24 mouse cellular contexts compared by ENCODE assay signal in genomic region chr12:108632501-108632900, GRCm38 (mm10).
A peak's percentile ranks its signal among the peaks of the same experiment; 100 is the strongest.
DNase-seq lines count a peak whose midpoint lies in the region; ATAC-seq and TF ChIP-seq lines count a peak whose summit lies in the region.
"Had no signal": no experiment of that assay in that cellular context is flagged by ENCODE, and none has a peak within 500 bp of the region (broad histone marks: within the 10 kb centered on the region; RNA-seq: fewer than 3 reads in every experiment).

No protein-coding gene starts in this region.

- H3K9ac ChIP-seq in liver, embryonic 12.5 days: no peak overlapping the region
- no peak overlapping the region for H3K9ac ChIP-seq in liver, postnatal 0 days (replicated peaks)
- H3K9ac ChIP-seq in liver, embryonic 13.5 days: no peak overlapping the region
- H3K9ac ChIP-seq in liver, embryonic 14.5 days (replicated peaks): no peak overlapping the region
- H3K9ac ChIP-seq: embryonic facial prominence, embryonic 13.5 days; embryonic facial prominence, embryonic 15.5 days; forebrain, embryonic 12.5 days had no signal

- peak; percentile 71 for ATAC-seq in liver, embryonic 12.5 days
- no peak for ATAC-seq in liver, postnatal 0 days
- peak; percentile 65 for ATAC-seq in liver, embryonic 13.5 days (ENCODE audit: low read depth)
- peak; percentile 57 for ATAC-seq in liver, embryonic 14.5 days (ENCODE audit: insufficient read depth)
- ATAC-seq in megakaryocyte-erythroid progenitor cell, adult 5-6 weeks (replicated peaks; ENCODE audit: low FRiP score, low TSS enrichment, poor library complexity, severe bottlenecking): 0 out of 2 replicates have a peak, but pooled peaks have one; percentile 36
- ATAC-seq: activated CD4-positive, CD25-positive, alpha-beta regulatory T cell, adult 4 months; forebrain, embryonic 14.5 days; forebrain, embryonic 16.5 days had no signal

- H3K4me2 ChIP-seq in liver, embryonic 12.5 days: no peak overlapping the region
- no peak overlapping the region for H3K4me2 ChIP-seq in liver, postnatal 0 days (ENCODE audit: low read depth, low read length)
- no peak overlapping the region for H3K4me2 ChIP-seq in liver, embryonic 13.5 days
- no peak overlapping the region for H3K4me2 ChIP-seq in liver, embryonic 14.5 days (ENCODE audit: low read depth)
- H3K4me2 ChIP-seq: embryonic facial prominence, embryonic 13.5 days; embryonic facial prominence, embryonic 15.5 days; forebrain, embryonic 12.5 days had no signal

- H3K9me3 ChIP-seq in liver, embryonic 12.5 days (replicated peaks): no peaks in the 10 kb centered on the region
- no peaks in the 10 kb centered on the region for H3K9me3 ChIP-seq in liver, postnatal 0 days (ENCODE audit: low read length)
- no peaks in the 10 kb centered on the region for H3K9me3 ChIP-seq in liver, embryonic 13.5 days (replicated peaks)
- H3K9me3 ChIP-seq in liver, embryonic 14.5 days (ENCODE audit: control insufficient read depth, low read length): no peaks in the 10 kb centered on the region
- H3K9me3 ChIP-seq: embryonic facial prominence, embryonic 13.5 days; embryonic facial prominence, embryonic 15.5 days; forebrain, embryonic 10.5 days; forebrain, embryonic 12.5 days had no signal

- H3K27ac ChIP-seq in liver, embryonic 12.5 days: peak overlapping the region; percentile 62; the same call in 1 of the 2 replicates
- no peak overlapping the region for H3K27ac ChIP-seq in liver, postnatal 0 days (ENCODE audit: low read depth)
- H3K27ac ChIP-seq in liver, embryonic 13.5 days: peak overlapping the region; percentile 51
- H3K27ac ChIP-seq in liver, embryonic 14.5 days: no peak overlapping the region
- H3K27ac ChIP-seq: embryonic facial prominence, embryonic 13.5 days; embryonic facial prominence, embryonic 15.5 days; forebrain, embryonic 10.5 days; forebrain, embryonic 12.5 days had no signal

- TF ChIP-seq CTCF in liver, postnatal 0 days (IDR thresholded peaks at IDR 0.05; ENCODE audit: low read depth): no peak
- TF ChIP-seq CTCF in liver, embryonic 14.5 days (IDR thresholded peaks at IDR 0.05; ENCODE audit: low read depth): no peak

- H3K4me3 ChIP-seq in liver, embryonic 12.5 days: no peak overlapping the region
- no peak overlapping the region for H3K4me3 ChIP-seq in liver, postnatal 0 days (ENCODE audit: low read depth, low read length)
- H3K4me3 ChIP-seq in liver, embryonic 13.5 days (replicated peaks): no peak overlapping the region
- H3K4me3 ChIP-seq in liver, embryonic 14.5 days (ENCODE audit: insufficient read depth in 1 of 2, low read depth in 2 of 2, low read length in 2 of 2): no peak overlapping the region
- H3K4me3 ChIP-seq: embryonic facial prominence, embryonic 13.5 days; embryonic facial prominence, embryonic 15.5 days; erythroblast, embryonic 14.5 days; forebrain, embryonic 10.5 days; forebrain, embryonic 12.5 days had no signal

- no peaks in the 10 kb centered on the region for H3K36me3 ChIP-seq in liver, embryonic 12.5 days
- H3K36me3 ChIP-seq in liver, postnatal 0 days (replicated peaks; ENCODE audit: insufficient read depth, low read length): no peaks in the 10 kb centered on the region
- H3K36me3 ChIP-seq in liver, embryonic 13.5 days: no peaks in the 10 kb centered on the region
- no peaks in the 10 kb centered on the region for H3K36me3 ChIP-seq in liver, embryonic 14.5 days (replicated peaks; ENCODE audit: control insufficient read depth, insufficient read depth, low read depth)

- DNase-seq in liver, postnatal 0 days: no peak
- no peak for DNase-seq in liver, embryonic 13.5 days
- DNase-seq in liver, embryonic 14.5 days (ENCODE audit: low read depth in 3 of 3, low spot score in 3 of 3): no peak
- DNase-seq in layer of hippocampus, adult 18-20 months (ENCODE audit: low spot score in 2 of 2): no peak
- no peak for DNase-seq in cerebellum, adult 8-10 months
- DNase-seq: adrenal gland, adult 8-10 months; adrenal gland, postnatal 14 days; adrenal gland, postnatal 36 days; cerebellum, adult 11-12 months; cerebellum, adult 2 months; cerebellum, adult 9-11 months; cerebellum, postnatal 14 days; cerebellum, postnatal 36 days; embryo, embryonic 11 days had no signal

- no peak for TF ChIP-seq EP300 in liver, postnatal 0 days (IDR thresholded peaks at IDR 0.05; ENCODE audit: low read depth)
- TF ChIP-seq EP300 in liver, embryonic 14.5 days (IDR thresholded peaks at IDR 0.05; ENCODE audit: low read depth): peak; percentile 24; the same call in 1 of the 2 replicates

- peaks cover 74% of the 10 kb centered on the region for H3K4me1 ChIP-seq in liver, embryonic 12.5 days
- peaks cover 27% of the 10 kb centered on the region for H3K4me1 ChIP-seq in liver, postnatal 0 days (ENCODE audit: insufficient read depth)
- H3K4me1 ChIP-seq in liver, embryonic 13.5 days (replicated peaks): peaks cover 67% of the 10 kb centered on the region
- peaks cover 11 to 35% of the 10 kb centered on the region in 2 experiments for H3K4me1 ChIP-seq in liver, embryonic 14.5 days (replicated peaks; ENCODE audit: control insufficient read depth in 2 of 2, insufficient read depth in 2 of 2, low read length in 1 of 2)
- H3K4me1 ChIP-seq: embryonic facial prominence, embryonic 13.5 days; embryonic facial prominence, embryonic 15.5 days; forebrain, embryonic 10.5 days; forebrain, embryonic 12.5 days had no signal

- H3K27me3 ChIP-seq in liver, embryonic 12.5 days (replicated peaks): no peaks in the 10 kb centered on the region
- H3K27me3 ChIP-seq in liver, postnatal 0 days (ENCODE audit: insufficient read depth, low read length): no peaks in the 10 kb centered on the region
- H3K27me3 ChIP-seq in liver, embryonic 13.5 days: no peaks in the 10 kb centered on the region
- H3K27me3 ChIP-seq in liver, embryonic 14.5 days (ENCODE audit: control insufficient read depth, insufficient read depth, low read length): no peaks in the 10 kb centered on the region
- H3K27me3 ChIP-seq: embryonic facial prominence, embryonic 13.5 days; embryonic facial prominence, embryonic 15.5 days; forebrain, embryonic 12.5 days had no signal

Comparison
In these comparisons a context has a peak if more than half of its experiments do, and no peak if none do; other contexts are left out.
1. H3K27ac ChIP-seq: peak in liver, embryonic 12.5 days (single experiment) and liver, embryonic 13.5 days (single experiment); none in liver, postnatal 0 days (single experiment) and liver, embryonic 14.5 days (single experiment).